Mouse (Mus musculus) megakaryocyte, embryonic 14.5 days (primary cell): ENCODE results near the gene Ticam1. TPM values are rescaled to one million over a fixed set of nuclear protein-coding genes. Genes with fewer than 3 reads are reported as not detected.
A peak's percentile ranks its signal among the peaks of the same experiment; 100 is the strongest.

ENCODE experiments used
- H3K27me3 ChIP-seq: replicated peaks from 2 replicates; pipeline ENCODE3; 2012; ENCODE audit warnings: inconsistent platforms
- H3K36me3 ChIP-seq: replicated peaks from 2 replicates; pipeline ENCODE3; 2012; ENCODE audit warnings: low read length, inconsistent platforms, mixed read lengths
- H3K4me1 ChIP-seq: 2 replicates; pipeline ENCODE4 v1.6.1; 2012; ENCODE audit warnings: inconsistent platforms
- H3K4me3 ChIP-seq: replicated peaks from 2 replicates; pipeline ENCODE3; 2012; ENCODE audit warnings: moderate library complexity, mild to moderate bottlenecking, inconsistent platforms
- H3K9me3 ChIP-seq: 2 replicates; pipeline ENCODE4 v1.6.1; 2012; ENCODE audit warnings: inconsistent platforms
- FLI1 ChIP-seq: IDR thresholded peaks from 2 replicates; pipeline ENCODE4 v1.6.1; 2012; ENCODE audit warnings: low read length, inconsistent platforms, mixed read lengths
- GATA1 ChIP-seq: IDR thresholded peaks from 3 replicates; pipeline ENCODE4 v1.6.1; 2012; ENCODE audit warnings: mixed read lengths, low read length, inconsistent platforms, borderline replicate concordance
- polyA plus RNA-seq: library from polyadenylated mRNA; stranded (reverse); fragments of >175 nt; gene quantifications from 2 replicates; pipeline ENCODE4 v1.2.3, GENCODE M21; 2012; ENCODE audit warnings: low replicate concordance; ENCODE audit not compliant: insufficient read depth

The Ticam1 gene
- polyA plus RNA-seq, 1 experiment, result 13.7 TPM

DNA sequence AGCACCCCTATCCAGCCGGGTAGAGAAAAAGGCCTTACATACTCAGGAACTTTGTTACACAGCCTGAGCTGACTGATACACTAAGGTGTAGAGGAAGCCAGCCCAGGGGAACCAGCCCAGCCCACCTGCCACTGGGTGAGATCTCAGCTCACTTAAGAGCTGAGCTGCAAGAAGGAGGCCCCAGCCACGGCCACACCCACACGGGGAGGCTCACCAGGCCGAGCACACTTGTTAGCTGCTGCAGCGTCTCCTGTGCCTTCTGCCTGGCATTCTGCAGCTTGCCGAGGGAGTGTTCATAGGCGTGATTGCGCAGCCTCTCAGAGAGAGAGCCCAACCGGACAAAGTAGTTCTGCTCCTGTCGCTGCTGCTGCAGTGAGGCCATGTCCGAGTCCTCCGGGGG, 4.6 kb upstream of the Ticam1 start:
- no peak for TF ChIP-seq GATA1
- no peak for TF ChIP-seq FLI1
- Histone ChIP-seq H3K4me1 (peaks cover 56% of the 10 kb centered on the region), H3K27me3 (no peaks in the 10 kb centered on the region), H3K9me3 (no peaks in the 10 kb centered on the region), H3K4me3 (no peak overlapping the region), H3K36me3 (peaks cover 74% of the 10 kb centered on the region)

DNA sequence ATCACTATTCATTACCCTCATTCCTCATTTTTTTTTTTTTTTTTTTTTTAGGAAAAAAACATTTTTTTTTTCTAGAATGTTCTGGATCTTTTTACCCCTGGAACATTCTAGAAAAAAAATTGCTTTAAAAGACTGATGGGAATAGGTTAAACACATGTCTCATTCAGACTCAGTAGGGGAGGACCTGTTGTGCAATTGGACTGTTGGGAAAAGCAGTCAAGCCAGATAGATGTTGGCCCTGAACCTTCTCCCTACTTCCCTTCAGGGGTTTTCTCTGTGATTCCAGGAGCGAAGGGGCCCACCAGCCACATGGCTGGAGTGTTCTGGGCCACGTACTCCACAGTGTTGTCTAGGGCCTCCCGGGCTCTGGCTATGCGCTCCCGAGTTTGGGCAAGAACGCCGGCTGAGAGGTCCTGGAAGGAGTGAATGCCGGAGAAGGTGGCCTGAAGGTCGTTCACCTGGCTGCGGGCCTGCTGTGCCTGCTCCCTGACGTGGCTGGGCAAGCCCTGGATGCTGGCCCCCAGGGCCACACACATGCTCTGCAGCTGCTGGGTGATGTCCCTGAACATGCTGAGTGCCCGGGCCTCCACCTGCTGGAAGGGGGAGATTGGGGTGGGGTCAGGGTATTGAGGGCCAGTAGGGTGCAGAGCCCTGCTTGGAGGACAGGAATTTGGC, 3.0 kb upstream of the Ticam1 start:
- Histone ChIP-seq H3K4me1 (peaks cover 62% of the 10 kb centered on the region), H3K27me3 (no peaks in the 10 kb centered on the region), H3K36me3 (peaks cover 59% of the 10 kb centered on the region), H3K4me3 (no peak overlapping the region), H3K9me3 (no peaks in the 10 kb centered on the region)
- TF ChIP-seq GATA1 (no peak), FLI1 (no peak)

DNA sequence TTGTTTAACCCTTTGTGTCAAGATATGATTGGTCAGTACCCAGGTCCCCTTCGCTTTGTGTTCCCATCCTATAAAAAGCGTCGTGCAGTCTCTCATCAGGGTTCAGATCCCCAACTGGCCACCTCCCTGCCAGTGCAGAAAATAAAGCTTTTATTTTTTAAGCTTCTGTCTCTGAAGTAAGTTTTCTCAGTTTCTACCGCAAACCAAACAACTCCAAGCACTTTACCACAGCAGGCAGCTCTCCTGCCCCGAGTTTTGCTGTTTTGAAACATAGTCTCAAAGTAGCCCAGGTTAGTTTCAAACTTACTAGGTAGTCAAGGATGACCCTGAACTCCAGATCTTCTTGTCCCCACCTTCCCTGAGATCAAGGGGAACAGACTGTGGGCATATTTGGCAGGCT, 1.8 kb upstream of the Ticam1 start:
- no peak overlapping the region for H3K4me3 ChIP-seq
- H3K27me3 ChIP-seq, result no peaks in the 10 kb centered on the region
- peaks cover 60% of the 10 kb centered on the region for H3K36me3 ChIP-seq
- peaks cover 69% of the 10 kb centered on the region for H3K4me1 ChIP-seq
- H3K9me3 ChIP-seq, result no peaks in the 10 kb centered on the region
- no peak for TF ChIP-seq FLI1
- no peak for TF ChIP-seq GATA1

DNA sequence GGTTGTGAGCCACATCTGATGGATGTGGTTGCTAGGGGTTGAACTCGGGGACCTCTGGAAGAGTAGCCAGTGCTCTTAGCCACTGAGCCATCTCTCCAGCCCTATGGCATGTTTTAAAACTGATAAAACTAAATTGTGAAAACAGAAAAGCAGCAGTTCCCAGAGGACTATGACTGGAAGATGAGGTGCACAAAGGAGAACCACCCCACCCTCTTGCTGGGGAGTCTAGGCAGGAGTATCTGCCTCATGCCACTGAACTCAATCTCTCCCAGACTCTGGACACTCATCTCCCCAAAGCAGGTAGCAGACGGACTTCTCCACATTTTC, 944 bp upstream of the Ticam1 start:
- no peaks in the 10 kb centered on the region for H3K9me3 ChIP-seq
- H3K36me3 ChIP-seq, result peaks cover 60% of the 10 kb centered on the region
- peaks cover 70% of the 10 kb centered on the region for H3K4me1 ChIP-seq
- H3K27me3 ChIP-seq, result no peaks in the 10 kb centered on the region
- H3K4me3 ChIP-seq, result peak overlapping the region; percentile 98
- TF ChIP-seq FLI1 (no peak), GATA1 (no peak)

DNA sequence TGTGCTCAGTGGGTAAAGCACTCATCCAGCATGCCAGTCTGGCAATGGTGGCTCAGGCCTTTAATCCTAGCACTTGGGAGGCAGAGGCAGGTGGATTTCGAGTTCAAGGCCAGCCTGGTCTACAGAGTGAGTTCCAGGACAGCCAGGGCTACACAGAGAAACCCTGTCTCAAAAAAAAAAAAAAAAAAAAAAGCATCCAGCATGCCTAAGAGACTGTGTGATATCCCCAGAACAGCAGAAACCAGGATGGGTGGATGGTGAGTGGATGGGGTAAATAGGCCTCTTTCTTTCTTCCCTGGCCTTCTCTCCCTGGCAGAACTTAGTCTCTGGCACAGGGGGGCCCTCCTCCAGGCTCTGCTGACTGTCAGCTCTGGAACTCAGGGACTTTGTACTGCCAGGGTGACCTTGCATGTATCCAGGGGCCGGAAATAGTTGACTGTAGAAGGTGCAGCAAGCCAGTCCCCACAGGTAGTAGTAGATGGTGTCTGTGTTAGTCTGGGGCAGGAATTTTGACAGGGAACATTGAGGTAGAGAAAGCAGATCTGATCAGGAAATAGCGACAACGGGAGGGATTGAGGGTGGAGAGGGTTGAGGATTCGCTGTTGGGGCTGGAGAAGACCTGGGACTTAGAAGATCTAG, 625 bp downstream of the Ticam1 start:
- peaks cover 63% of the 10 kb centered on the region for H3K36me3 ChIP-seq
- no peaks in the 10 kb centered on the region for H3K9me3 ChIP-seq
- no peak for TF ChIP-seq FLI1
- no peak for TF ChIP-seq GATA1
- peaks cover 79% of the 10 kb centered on the region for H3K4me1 ChIP-seq
- H3K4me3 ChIP-seq, result peak overlapping the region; percentile 98
- H3K27me3 ChIP-seq, result no peaks in the 10 kb centered on the region

DNA sequence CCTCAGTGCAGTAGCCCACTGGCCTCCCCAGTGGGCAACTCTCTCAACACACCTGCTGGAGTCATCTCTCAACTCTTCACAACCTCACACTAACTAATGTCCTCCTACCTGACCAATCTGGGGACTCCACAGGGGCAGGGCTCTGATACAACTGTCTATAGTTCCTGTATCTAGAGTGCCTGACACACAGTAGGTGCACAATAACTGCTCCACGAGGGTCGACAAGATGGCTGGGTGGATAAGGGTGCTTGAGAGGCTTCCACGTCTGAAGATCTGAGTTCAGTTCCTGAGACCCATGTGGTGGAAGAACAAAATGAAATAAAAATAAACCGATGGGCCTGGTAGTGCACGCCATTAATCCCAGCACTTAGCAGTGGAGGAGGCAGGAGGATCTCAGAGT, 2.6 kb downstream of the Ticam1 start:
- H3K9me3 ChIP-seq, result no peaks in the 10 kb centered on the region
- H3K4me1 ChIP-seq, result peaks cover 87% of the 10 kb centered on the region
- no peak for TF ChIP-seq GATA1
- no peak for TF ChIP-seq FLI1
- no peaks in the 10 kb centered on the region for H3K27me3 ChIP-seq
- H3K36me3 ChIP-seq, result peaks cover 66% of the 10 kb centered on the region
- peak overlapping the region; percentile 54 for H3K4me3 ChIP-seq

DNA sequence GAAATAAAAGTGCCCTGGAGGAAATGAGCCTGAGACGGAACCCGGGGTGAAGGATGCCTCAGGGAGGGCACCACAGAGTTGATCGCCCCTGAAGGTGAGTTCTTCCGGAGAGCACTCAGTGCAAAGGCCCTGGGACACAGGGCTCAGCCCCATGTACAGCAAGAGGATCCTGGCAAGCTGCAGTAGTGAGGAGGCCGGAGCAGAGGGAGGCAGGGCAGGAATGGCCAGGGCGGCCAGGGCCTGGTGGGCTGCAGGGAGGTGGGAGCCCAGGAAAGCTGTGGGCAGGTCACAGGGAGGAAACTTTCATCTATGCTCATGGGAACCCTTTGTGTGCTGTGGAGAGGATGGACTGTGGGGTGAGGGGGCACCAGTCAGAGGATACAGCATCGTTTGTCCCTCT, 3.1 kb downstream of the Ticam1 start:
- Histone ChIP-seq H3K4me1 (peaks cover 83% of the 10 kb centered on the region), H3K36me3 (peaks cover 61% of the 10 kb centered on the region), H3K4me3 (peak overlapping the region; percentile 54), H3K27me3 (no peaks in the 10 kb centered on the region), H3K9me3 (no peaks in the 10 kb centered on the region)
- TF ChIP-seq FLI1 (no peak), GATA1 (no peak)

DNA sequence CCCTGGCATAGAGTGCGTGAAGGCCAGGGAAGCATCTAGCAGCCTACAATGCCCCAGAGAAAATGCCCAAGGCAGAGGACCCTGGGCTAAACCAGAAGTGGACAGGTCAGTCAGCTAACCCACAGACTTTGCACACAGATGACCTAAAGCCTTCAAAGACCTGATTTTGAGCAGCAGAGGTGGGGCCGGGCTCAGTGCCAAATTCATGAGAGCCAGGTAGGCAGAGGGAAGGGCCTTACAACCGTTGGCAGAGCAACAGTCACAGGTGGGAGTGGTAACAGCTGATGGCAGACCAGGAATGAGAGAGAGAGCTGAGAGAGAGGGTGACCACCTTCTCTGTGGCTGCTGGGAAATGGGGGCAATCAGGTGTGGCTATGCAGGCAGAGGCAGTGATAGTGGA, 3.9 kb downstream of the Ticam1 start:
- TF ChIP-seq GATA1 (no peak), FLI1 (no peak)
- Histone ChIP-seq H3K9me3 (no peaks in the 10 kb centered on the region), H3K4me3 (no peak overlapping the region), H3K27me3 (no peaks in the 10 kb centered on the region), H3K36me3 (peaks cover 54% of the 10 kb centered on the region), H3K4me1 (peaks cover 83% of the 10 kb centered on the region)

DNA sequence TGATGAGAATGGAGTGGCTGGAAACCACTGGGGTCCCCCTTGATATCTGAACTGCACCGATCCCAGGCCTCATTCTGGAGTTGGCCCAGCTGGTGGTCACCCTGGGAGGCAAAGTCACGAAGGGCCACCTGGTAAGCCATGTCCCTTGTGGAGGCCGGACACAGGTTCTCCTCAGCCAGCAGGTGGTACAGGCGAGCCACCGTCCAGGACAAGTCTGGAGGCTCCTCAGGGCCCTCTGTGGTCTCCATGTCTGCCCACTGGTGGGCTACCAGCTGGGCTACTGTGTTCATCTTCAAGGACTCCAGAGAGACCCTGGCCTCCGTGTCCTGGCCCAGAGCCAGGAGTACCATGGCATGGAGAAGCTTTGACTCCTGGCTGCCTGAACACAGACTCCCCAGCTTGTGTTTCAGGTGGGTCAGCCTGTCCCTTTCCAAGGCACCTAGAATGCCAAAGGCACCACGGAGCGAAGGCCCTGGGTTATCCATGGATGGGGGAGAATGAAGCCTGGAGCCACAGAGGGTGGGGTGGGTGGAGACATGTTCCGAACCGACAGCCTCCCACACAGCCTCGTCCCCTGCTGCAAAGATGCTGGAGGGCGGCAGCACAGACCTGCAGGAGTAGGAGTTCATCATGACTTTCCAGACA, 4.9 kb downstream of the Ticam1 start:
- Histone ChIP-seq H3K4me1 (peaks cover 76% of the 10 kb centered on the region), H3K36me3 (peaks cover 54% of the 10 kb centered on the region)
- TF ChIP-seq FLI1, result no peak
- TF ChIP-seq GATA1, result no peak

DNA sequence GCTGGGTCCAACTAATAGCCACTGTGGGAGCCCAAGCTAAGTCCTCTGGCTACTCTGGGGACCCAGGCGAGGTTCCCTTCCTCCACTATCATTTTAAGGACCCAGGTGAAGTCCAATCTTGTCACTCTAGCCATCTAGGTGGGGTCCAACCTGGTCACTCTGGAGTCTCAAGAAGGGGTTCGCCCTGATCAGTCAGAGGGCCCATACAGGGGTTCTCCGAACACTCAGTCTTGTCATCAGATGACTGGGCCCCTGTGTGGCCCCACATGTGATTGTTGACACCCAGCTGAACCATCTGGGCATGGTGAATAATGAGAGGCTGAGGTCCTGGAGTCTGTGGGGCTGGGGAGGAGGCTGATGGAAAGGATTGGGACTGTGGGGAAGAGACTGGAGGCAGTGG, 6.8 kb downstream of the Ticam1 start:
- peaks cover 85% of the 10 kb centered on the region for H3K4me1 ChIP-seq
- H3K36me3 ChIP-seq, result peaks cover 59% of the 10 kb centered on the region
- TF ChIP-seq GATA1 (no peak), FLI1 (no peak)

More for the DNA sequence above, 4.9 kb downstream of the Ticam1 start:
- Histone ChIP-seq H3K9me3 (no peaks in the 10 kb centered on the region), H3K27me3 (no peaks in the 10 kb centered on the region), H3K4me3 (no peak overlapping the region)

More for the DNA sequence above, 6.8 kb downstream of the Ticam1 start:
- peak overlapping the region; percentile 90 for H3K4me3 ChIP-seq
- H3K27me3 ChIP-seq, result no peaks in the 10 kb centered on the region
- H3K9me3 ChIP-seq, result no peaks in the 10 kb centered on the region
